Mouse (Mus musculus): ENCODE data around the gene Qser1. TPM values are rescaled to one million over a fixed set of nuclear protein-coding genes. Genes with fewer than 3 reads are reported as not detected.

The Qser1 gene
- total RNA-seq, 1 experiment from 2014 or later, result 24.2 TPM

- no peak for DNase-seq
These were observed 1.2 kb upstream of the Qser1 start for GRCm38 (mm10) chr2:104817555-104818330.

DNA sequence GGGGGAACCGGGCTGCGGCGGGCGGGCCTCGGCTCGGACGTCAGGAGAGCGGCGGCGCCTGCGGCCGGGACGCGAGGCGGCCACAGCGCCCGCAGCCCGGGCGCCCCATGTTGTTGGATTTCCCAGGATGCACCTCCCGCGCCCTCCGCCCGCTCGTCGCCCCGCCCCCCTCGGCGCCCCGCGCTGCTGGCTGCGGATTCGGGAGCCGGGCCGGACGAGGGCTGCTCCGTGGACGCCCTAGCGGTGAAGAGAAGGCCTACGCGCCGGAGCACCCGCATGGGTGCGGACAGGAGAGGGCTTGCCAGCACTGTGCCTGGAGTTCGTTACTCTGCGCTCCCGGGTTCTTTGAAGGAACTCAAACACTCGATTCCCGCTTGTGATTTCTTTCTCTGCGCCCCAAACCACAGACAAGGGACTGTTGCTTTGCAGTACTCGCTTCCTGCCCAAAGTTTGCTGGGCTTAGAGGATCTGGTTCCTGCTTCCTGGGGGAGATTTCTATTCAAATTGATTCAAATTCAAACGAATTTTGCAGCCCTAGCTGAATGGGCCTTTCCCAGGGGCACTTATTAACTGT is 393 bp upstream of the Qser1 start:
- peak; percentile 96 for DNase-seq

- DNase-seq, result peak; percentile 56
These were observed 794 bp downstream of the Qser1 start for GRCm38 (mm10) chr2:104815561-104816370.

- no peak for DNase-seq
These were observed 2.2 kb downstream of the Qser1 start for GRCm38 (mm10) chr2:104814181-104814951.

GRCm38 (mm10) chr2:104805435-104805834 is 11.1 kb downstream of the Qser1 start:
- no peak for DNase-seq

- DNase-seq, result no peak
These were observed 41.8 kb downstream of the Qser1 start for GRCm38 (mm10) chr2:104774763-104775162.

DNA sequence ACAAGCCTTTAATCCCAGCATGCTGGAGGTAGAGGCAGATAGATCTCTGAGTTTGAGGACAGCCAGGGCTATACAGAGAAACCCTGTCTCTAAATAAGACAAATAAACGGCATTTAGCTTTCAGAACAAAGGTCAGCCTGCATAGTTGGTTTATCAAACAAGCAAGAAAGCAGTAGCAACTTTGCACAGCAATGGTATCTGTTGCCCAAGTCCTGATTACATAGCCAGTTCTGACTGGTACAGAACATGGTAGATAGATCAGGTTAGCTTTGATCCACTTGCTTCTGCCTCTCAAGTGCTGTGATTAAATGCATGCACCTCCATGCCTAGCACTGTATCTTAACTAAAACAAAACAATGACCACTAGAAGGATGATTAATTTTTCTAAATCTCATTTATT is 47.9 kb downstream of the Qser1 start:
- DNase-seq, result no peak

GRCm38 (mm10) chr2:104764018-104764417 is 52.5 kb downstream of the Qser1 start:
- DNase-seq, result no peak

DNA sequence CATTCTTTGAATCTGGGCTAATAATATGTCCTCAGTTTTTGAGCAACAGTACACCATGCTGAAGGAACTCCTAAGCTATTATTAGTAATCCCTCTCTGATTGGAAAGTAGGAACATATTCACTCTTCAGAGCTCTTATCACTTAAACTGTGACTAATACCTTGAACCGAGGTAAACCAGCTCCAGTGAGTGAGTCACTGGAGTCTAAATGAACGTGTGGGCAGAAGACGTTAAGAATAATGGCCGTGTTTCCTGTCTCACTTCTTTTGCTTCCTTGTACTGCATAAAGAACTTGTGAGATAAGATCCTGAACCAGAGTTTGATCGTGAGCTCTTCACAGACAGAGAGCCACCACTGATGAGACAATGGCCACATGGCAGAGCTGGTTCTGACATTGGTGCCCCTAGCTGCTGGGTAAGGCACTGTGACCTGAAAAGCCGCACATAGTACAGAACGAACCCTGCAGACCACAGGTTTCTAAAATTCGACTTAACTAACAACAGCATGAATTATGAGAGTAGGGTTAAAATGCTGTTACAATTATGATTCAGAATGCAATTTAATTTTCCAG is 53.3 kb downstream of the Qser1 start:
- no peak for DNase-seq

- peak; percentile 46 for DNase-seq
These were observed 65.9 kb downstream of the Qser1 start for GRCm38 (mm10) chr2:104750611-104751010.

- no peak for DNase-seq
These were observed 67.8 kb downstream of the Qser1 start for GRCm38 (mm10) chr2:104748652-104749183.

GRCm38 (mm10) chr2:104746251-104746650 is 70.3 kb downstream of the Qser1 start:
- DNase-seq, result no peak

- no peak for DNase-seq
These were observed 72.6 kb downstream of the Qser1 start for GRCm38 (mm10) chr2:104743971-104744370.

DNA sequence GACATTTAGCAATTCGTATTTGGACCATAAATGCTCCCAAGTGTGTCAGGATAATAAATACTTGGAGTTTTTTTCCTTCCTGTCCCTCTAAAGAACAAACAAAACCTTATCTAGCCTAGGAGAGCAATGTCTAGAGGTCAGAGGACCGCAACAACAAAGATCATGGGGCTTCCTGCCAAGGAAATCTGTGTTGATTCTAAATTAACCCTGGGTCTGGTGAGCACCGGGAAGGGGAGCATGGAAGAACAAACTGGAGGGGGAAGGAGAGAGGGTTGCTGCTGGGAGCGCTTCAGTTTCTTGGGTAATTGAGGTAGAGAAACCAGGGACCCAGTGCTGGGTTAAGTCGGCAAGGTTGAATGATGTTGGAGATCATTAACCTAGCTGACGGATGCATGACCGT is 73.4 kb downstream of the Qser1 start:
- no peak for DNase-seq

DNA sequence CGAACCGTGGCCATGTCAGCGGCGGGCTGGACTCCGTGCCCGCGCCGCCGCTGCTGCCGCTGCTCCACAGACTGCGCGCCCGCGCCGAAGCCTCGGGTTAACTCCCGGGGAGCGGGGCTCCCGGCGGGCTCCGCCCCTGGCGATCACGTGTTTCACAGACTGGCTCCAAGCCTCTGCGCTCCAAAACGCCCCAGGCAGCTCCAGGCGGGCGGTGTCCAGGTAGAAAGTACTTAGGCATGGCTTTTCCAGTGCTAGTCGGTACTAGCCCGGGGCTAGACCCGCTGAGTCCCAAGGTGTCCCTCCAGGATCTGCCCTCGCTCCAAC is 73.9 kb downstream of the Qser1 start, which contains the start of gene Depdc7:
Gene Depdc7, minus strand, starts transcription at position 138 of the 324 bp plus-strand sequence.
- peak; percentile 96 for DNase-seq

DNA sequence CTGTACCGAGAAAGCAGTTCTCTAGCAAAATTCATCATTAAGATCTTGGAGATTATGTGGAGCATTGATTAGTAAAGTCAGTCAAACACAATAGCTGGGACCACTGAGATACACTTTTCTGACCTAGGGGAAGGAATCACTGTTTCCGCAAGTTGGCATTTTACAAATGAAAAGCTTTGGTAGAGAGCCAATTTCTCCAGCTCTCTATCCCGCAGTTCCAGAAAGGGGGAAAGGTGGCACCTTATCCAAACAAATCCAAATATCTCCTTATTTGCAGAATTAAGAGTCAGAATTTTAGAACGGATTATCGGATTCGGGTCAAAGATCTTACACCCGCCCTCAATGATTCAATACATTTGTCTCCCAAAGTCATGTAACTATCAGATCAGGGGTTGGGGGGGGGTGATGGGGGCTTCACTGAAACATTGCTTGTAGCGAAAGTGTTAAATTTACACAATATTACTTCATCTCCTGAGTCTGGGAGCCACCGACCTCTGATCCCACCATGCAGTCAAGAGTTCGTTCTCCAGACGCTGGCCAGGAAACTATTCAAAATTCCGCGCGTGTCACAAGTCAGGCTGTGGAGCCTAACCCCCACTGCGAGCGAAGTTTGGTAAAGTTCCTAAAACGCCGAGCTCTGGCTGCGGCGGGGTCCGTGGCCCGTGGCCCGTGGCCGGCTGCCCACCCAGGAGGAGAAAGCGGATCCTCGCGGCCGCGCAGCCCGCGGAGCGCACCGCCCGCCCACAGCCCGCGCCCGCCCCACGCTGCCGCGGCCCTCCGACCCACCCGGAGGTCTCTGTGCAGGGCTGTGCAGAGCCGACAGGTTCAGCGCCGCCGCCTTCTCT is 74.4 kb downstream of the Qser1 start:
- DNase-seq, result no peak

GRCm38 (mm10) chr2:104741015-104741758 is 75.4 kb downstream of the Qser1 start:
- no peak for DNase-seq

- DNase-seq, result no peak
These were observed 76.2 kb downstream of the Qser1 start for GRCm38 (mm10) chr2:104740248-104740949.

DNA sequence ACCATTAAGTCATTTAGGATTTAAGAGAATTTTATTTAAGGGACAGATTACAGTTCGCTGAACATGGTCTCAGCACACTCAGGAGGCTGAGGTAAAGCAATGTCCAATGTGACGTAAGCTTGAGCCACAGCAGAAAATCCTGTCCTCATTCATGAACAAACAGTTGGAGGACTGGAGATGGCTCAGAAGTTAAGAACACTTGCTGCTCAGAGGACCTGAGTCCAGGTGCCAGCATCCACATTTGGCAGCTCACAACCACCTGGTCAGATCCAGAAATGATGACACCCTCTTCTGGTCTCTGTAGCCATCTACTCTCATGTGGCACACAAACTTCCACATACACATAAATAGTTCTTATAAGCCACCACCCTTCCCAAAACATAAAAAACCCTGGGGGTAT is 76.9 kb downstream of the Qser1 start:
- DNase-seq, result no peak

Data from adrenal gland, postnatal 14 days (tissue).